Mouse (Mus musculus): ENCODE measurements around the gene Zfp971. TPM values are rescaled to one million over a fixed set of nuclear protein-coding genes. Genes with fewer than 3 reads are reported as not detected.

Gene Zfp971
- 0.31 and 0.59 TPM in 2 replicates for polyA plus RNA-seq (2012; rRNA removed)

DNA sequence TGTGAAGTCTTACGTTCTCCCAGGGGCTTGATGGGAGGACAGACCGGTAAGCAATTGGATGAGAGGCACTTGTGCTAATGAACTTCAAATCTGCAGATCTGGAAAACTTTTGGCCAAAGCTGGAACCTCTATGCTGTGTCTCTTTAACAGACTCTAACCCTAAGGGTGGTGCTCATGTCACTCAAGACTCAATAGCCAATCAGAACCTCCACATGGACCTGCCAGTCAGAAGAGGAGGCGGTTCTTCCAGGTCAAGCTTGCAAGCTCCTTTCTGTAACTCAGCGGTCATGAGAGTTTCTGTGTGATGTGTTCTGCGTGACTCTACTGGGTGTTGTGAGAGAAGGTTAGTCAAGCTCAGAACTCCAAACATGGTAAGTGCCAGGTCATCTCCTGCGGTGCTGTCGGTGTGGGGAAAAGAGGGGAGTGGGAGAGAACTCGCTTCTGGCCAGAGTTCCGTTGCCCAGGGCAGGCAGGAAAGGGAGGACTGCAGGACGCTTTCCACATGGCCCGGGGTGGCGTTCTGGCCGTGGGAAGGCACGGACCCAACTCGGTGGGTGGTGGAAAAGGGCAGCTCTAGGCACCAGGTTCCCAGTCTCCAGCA, at the start of gene Zfp971:
Gene Zfp971, plus strand, starts transcription at position 274 of the 601 bp plus-strand sequence.

GRCm38 (mm10) chr2:178078166-178078717, 55.2 kb downstream of the Zfp971 start, which contains the start of gene Zfp931:
TSS of gene Zfp931 (minus strand) at chr2:178078476.

Other genes with a start within 250 kb of the Zfp971 start
- gene Gm14325, start 182.9 kb upstream of the Zfp971 start, polyA plus RNA-seq (2012; rRNA removed): 0.83 and 1.7 TPM in 2 replicates
- 0.07 and 0.31 TPM in 2 replicates for gene Gm14327, start 126.2 kb upstream of the Zfp971 start, polyA plus RNA-seq (2012; rRNA removed)
- 0.26 and 0.68 TPM in 2 replicates for gene Zfp972, start 97.7 kb upstream of the Zfp971 start, polyA plus RNA-seq (2012; rRNA removed)
- gene Gm14326, start 66.0 kb upstream of the Zfp971 start, polyA plus RNA-seq (2012; rRNA removed): 0.71 and 1.7 TPM in 2 replicates
- gene Zfp931, start 55.2 kb downstream of the Zfp971 start, polyA plus RNA-seq (2012; rRNA removed): 0.26 and 0.47 TPM in 2 replicates
- 0.64 and 0.81 TPM in 2 replicates for gene Phactr3, start 95.7 kb downstream of the Zfp971 start, polyA plus RNA-seq (2012; rRNA removed)

Data from colon, adult 2 months (tissue).